Mouse (Mus musculus) lung, adult 10 weeks (tissue): ENCODE results near the gene Efna4. TPM values are rescaled to one million over a fixed set of nuclear protein-coding genes. Genes with fewer than 3 reads are reported as not detected.

Experiments used
- polyA plus RNA-seq: library from polyadenylated mRNA; stranded (reverse); fragments of 350-450 nt; fragmentation: Illumina TruSeq; extraction: RNeasy Lipid Tissue Mini Kit (QIAGEN cat#74804); gene quantifications from one replicate; pipeline ENCODE4 v1.2.3, GENCODE M21; 2014; ENCODE audit warnings: low read depth, low replicate concordance; ENCODE audit not compliant: insufficient read depth

The Efna4 gene
- polyA plus RNA-seq: 1.5 TPM

DNA sequence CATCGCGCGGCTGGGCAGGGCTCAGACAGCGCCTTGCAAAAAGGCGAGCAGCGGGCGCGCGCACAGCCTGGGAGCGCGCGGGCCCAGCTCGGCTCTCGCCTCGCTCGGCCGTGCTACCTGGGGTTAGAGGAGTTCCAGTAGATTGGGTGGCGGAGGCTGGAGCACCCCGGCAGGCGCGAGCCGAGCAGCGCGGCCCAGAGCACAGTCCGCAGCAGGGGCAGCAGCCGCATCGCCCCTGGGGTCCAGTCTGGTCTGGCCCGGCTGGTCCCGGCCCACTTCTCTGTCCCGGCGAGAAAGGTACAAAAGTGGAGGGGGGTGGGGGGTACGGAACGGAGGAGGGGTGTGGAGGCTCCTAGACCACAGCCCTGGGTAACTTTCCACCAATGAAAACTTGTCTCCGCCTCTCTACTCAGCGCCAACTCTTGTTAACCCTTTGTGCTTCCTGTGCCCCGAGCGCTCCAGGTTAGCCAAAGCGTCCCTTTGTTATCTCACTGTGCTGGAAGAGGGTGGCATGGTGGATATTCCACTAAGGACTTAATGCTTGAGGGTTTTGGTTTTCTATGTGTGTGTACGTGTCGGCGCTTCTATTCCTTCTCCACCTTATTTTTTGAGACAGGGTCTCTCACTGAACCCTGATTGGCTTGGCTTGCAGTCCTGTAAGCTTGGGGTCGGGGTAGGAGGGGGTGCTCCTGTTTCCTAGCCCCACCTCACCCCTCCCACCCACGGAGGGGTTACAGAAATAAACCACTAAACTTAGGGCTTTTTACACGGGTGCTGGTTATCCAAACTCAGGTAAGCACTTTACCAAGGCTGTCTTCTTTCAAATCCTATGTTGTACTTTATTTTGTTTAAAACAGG lies at the start of gene Efna4:
Gene Efna4 (minus strand): TSS at position 308 of the 858 bp plus-strand sequence.

GRCm38 (mm10) chr3:89365153-89365485 lies 27.3 kb upstream of the Efna4 start, which contains the start of gene Dcst1:
Gene Dcst1 (minus strand): TSS chr3:89365253.

DNA sequence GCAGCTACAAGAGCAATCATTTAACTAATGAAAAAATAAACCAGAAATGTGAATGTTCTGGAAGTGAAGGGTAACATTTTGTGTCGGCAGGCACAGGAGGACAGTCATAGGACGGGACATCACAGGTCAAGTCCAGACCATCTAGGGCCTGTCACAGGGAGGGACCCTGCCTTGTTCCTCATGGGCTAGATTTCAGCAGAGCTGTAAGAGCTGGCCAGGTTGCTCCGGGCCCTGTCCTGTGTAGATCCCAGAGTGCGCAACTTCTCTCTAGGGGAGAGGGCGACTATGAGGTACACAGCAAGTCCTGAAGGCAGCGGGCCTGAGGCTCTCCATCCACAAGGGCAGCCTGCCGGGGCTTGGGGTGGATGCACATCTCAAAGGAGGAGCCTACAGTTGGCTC lies 23.8 kb upstream of the Efna4 start, which contains the start of gene Dcst2:
Gene Dcst2 (plus strand): TSS at position 301 of the 400 bp plus-strand sequence.

DNA sequence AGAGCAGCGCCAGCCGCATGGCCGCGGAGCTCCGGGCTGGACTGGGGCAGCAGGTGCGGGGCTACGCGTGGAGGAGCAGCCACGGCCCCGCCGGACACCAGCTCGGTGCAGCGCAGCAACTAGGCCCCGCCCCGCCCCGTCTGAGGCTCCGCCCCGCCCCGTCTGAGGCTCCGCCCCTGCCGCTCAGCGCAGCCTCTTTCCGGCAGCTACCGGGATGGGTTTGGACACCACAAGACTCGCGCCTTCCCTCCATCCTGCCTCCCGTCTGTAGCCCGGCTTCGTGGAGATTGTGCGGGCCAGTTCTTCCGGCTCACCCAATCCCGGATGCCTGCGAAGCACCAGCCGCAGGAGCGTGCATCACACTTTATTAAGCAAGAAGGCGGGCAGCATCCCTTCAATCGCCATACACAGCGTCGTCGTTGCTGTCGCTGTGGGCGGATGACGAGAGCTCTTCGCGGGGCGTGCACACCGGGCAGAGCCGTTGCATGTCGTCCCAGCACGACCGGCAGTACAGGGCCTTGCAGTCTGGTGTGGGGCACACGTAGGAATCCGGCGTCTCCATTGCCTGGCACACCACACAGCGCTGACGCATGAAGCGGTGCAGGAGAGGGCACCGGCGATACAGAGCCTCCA lies 12.2 kb upstream of the Efna4 start, which contains the start of gene Adam15:
Gene Adam15 (minus strand): TSS at position 128 of the 633 bp plus-strand sequence.

GRCm38 (mm10) chr3:89322514-89323165 lies 15.2 kb downstream of the Efna4 start, which contains the start of gene Efna3:
Gene Efna3 (minus strand): TSS chr3:89322965.

Other genes starting within 250 kb of the Efna4 start
- gene Rusc1, start 244.7 kb downstream of the Efna4 start, polyA plus RNA-seq: 25.0 TPM
- gene Gm43738, start 236.9 kb downstream of the Efna4 start, polyA plus RNA-seq: not detected
- 109 TPM for gene Fdps, start 236.1 kb downstream of the Efna4 start, polyA plus RNA-seq
- gene Pklr, start 201.9 kb downstream of the Efna4 start, polyA plus RNA-seq: 0.12 TPM
- not detected for gene Hcn3, start 177.8 kb downstream of the Efna4 start, polyA plus RNA-seq
- gene Clk2, start 173.2 kb downstream of the Efna4 start, polyA plus RNA-seq: 24.4 TPM
- 50.9 TPM for gene Scamp3, start 160.6 kb downstream of the Efna4 start, polyA plus RNA-seq
- 9.9 TPM for gene Fam189b, start 154.9 kb downstream of the Efna4 start, polyA plus RNA-seq
- 35.5 TPM for gene Gba, start 135.1 kb downstream of the Efna4 start, polyA plus RNA-seq
- gene Thbs3, start 122.8 kb downstream of the Efna4 start, polyA plus RNA-seq: 37.7 TPM
- gene Mtx1, start 110.9 kb downstream of the Efna4 start, polyA plus RNA-seq: 75.1 TPM
- 195 TPM for gene Muc1, start 109.0 kb downstream of the Efna4 start, polyA plus RNA-seq
- gene Krtcap2, start 92.1 kb downstream of the Efna4 start, polyA plus RNA-seq: 122 TPM
- 2.3 TPM for gene Trim46, start 91.7 kb downstream of the Efna4 start, polyA plus RNA-seq
- 220 TPM for gene Dpm3, start 78.7 kb downstream of the Efna4 start, polyA plus RNA-seq
- 90.4 TPM for gene Slc50a1, start 67.5 kb downstream of the Efna4 start, polyA plus RNA-seq
- 102 TPM for gene Efna1, start 56.9 kb downstream of the Efna4 start, polyA plus RNA-seq
- gene Efna3, start 15.1 kb downstream of the Efna4 start, polyA plus RNA-seq: 0.75 TPM
- gene Adam15, start 12.0 kb upstream of the Efna4 start, polyA plus RNA-seq: 109 TPM
- 0.17 TPM for gene Dcst2, start 23.9 kb upstream of the Efna4 start, polyA plus RNA-seq
- not detected for gene Dcst1, start 27.2 kb upstream of the Efna4 start, polyA plus RNA-seq
- gene Zbtb7b, start 56.7 kb upstream of the Efna4 start, polyA plus RNA-seq: 20.1 TPM
- gene Lenep, start 64.8 kb upstream of the Efna4 start, polyA plus RNA-seq: not detected
- gene Flad1, start 73.8 kb upstream of the Efna4 start, polyA plus RNA-seq: 9.7 TPM
- 11.5 TPM for gene Cks1b, start 80.4 kb upstream of the Efna4 start, polyA plus RNA-seq
- gene Shc1, start 80.4 kb upstream of the Efna4 start, polyA plus RNA-seq: 31.8 TPM
- 31.0 TPM for gene Pygo2, start 92.2 kb upstream of the Efna4 start, polyA plus RNA-seq
- 39.9 TPM for gene Pbxip1, start 98.7 kb upstream of the Efna4 start, polyA plus RNA-seq
- gene Pmvk, start 116.5 kb upstream of the Efna4 start, polyA plus RNA-seq: 67.9 TPM
- gene Kcnn3, start 182.1 kb upstream of the Efna4 start, polyA plus RNA-seq: 1.2 TPM